Mouse (Mus musculus) brain, embryonic 14.5 days (tissue): ENCODE data around the gene Il10. TPM values are rescaled to one million over a fixed set of nuclear protein-coding genes. Genes with fewer than 3 reads are reported as not detected.

Experiments used
- DNase-seq: peaks from one replicate; pipeline ENCODE4 v3.0.0-alpha.2; 2011; ENCODE audit warnings: low read depth
- CTCF ChIP-seq: fragments of 200-500 bp; IDR thresholded peaks from 2 replicates; pipeline ENCODE4 v1.5.1; 2012; ENCODE audit warnings: inconsistent platforms, mild to moderate bottlenecking, moderate library complexity, borderline replicate concordance; ENCODE audit not compliant: insufficient read depth, insufficient read length; ENCODE audit errors: extremely low read depth
- POLR2A ChIP-seq: fragments of 200-500 bp; IDR thresholded peaks from 2 replicates; pipeline ENCODE4 v1.6.1; 2012; ENCODE audit warnings: mild to moderate bottlenecking, inconsistent platforms, borderline replicate concordance; ENCODE audit not compliant: poor library complexity, insufficient read depth, insufficient read length, severe bottlenecking; ENCODE audit errors: extremely low read depth
- polyA plus RNA-seq: library from polyadenylated mRNA; depleted of rRNA; stranded (reverse); fragments of >200 nt; gene quantifications from 2 replicates; pipeline ENCODE4 v1.2.3, GENCODE M21; 2012

Gene Il10
- polyA plus RNA-seq, 1 experiment = not detected

DNA sequence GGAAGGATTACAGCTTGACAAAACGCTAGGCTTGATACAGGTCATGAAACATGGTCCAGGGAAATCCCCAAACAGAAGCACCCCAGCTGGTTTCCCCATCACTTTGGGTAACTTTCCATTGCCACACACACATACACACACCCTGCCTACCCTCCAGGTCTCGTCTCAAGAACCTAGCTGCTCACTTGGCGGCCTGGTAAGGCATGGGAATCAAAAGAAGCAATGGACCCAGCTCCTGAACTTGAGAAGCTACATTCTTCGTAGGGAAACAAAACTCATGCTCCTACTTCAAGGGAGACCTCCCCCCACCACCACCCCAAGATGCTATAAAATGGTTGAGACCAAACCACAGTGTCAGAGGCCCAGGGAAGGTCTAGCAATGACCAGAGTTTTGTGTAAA, 19.9 kb upstream of the Il10 start:
- TF ChIP-seq CTCF (no peak), POLR2A (no peak)
- no peak for DNase-seq

DNA sequence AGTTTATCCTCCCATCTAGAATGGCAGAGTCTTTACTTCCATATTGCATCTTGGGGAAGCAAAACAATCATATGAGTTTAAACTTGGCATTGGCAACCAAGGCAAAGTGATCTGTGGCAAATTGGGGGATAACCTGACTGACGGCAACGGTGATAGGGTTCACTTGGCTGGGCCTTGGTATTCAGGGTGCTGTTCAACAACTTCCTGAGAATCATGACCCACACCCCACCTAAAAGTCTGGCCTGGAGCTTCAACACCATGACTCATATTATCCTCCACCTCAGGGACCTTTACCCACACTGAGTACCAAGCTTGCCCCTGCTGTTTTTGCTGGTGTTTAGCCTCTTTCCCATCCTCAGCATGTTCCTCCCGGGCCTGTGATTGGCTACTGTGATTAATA, 19.3 kb upstream of the Il10 start:
- no peak for DNase-seq
- TF ChIP-seq CTCF (no peak), POLR2A (no peak)

GRCm38 (mm10) chr1:131002561-131002960, 17.1 kb upstream of the Il10 start:
- TF ChIP-seq CTCF (no peak), POLR2A (no peak)
- no peak for DNase-seq

- DNase-seq = peak; percentile 5
- TF ChIP-seq POLR2A (no peak), CTCF (no peak)
Measured at GRCm38 (mm10) chr1:131003037-131003922, 16.4 kb upstream of the Il10 start.

DNA sequence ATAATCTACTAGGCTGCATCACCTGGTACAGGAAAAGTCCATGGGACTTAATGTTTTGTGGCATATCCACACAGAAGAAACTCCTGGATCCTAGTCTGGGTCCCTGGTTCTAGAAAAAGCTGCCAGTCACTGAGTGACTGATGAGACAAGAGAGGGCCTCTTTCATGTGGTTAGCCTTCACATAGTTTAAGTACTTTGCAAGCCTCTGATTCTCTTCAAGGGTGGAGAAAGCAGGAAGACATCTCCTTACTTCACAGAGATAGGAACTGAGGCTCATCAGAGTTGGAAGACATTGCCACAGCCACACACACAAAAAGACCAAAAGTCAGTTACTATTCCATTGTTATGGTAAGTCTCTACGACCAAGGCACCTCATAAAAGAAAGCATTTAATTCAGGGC, 13.6 kb upstream of the Il10 start:
- DNase-seq = no peak
- TF ChIP-seq CTCF (no peak), POLR2A (no peak)

DNA sequence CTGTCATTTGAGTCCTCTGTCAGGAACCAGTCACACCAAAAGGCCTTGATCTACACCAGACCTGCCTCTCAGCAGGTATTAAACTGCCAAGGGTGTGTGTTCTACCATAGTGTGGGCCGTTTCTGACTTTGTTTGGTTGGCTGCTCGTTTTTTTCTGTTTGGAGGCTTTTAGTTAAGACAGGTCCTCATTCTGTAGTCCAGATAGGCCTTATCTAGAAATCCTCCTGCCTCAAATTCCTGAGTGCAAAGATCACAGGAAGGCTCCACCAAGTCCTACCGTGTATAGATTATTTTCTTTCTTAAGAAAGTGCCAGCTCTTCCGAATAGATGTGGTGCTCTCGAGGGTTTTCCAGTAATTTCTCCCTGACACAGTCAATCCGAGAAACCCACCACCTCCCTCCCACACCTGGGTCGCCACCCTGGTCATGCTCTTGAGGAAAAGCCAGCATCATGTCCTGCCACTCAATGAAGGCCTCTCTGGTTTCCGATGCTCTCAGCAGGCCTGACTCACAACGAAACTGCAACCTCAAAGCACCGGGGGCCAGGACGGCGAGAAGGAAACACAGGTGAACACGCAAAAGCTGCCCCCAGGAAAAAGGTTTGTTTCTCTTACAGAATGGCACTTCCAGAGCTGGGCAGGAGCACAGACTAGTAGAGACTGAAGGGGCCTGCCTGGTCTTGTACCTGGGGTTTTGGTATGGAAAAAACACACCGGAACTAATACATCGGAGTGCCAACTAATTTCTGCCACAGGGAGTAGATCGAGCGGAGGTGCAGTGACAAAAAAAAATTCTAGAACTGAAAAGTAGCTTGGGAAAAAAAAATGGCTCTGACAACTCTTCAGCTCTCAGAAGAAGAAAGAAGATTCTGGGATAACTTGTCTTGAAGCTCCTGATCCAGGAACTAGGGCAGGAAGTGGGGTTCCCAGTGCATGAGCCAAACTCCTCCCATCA, 9.2 kb upstream of the Il10 start:
- DNase-seq = no peak
- TF ChIP-seq CTCF (no peak), POLR2A (no peak)

DNA sequence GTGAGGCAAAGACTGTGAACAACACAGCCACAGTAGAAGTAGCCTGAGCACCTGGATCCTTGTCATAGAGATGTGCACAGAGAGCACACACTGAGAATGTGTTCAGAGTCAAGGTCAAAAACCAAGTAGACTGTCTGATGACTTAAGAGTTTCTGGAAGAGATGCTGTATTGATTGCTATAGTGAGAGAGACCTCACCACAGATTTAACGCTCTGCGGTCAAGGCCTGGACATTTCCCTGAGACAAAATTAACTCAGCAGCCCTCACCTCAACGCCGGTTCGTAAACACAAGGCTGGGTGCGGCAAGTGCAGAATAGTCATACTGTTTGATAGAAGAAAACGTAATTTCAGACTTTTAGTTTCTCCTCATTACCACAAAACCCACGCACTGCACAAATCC, 7.2 kb upstream of the Il10 start:
- TF ChIP-seq CTCF (no peak), POLR2A (no peak)
- no peak for DNase-seq

GRCm38 (mm10) chr1:131013926-131014325, 5.7 kb upstream of the Il10 start:
- no peak for TF ChIP-seq POLR2A
- TF ChIP-seq CTCF = no peak
- DNase-seq = no peak

DNA sequence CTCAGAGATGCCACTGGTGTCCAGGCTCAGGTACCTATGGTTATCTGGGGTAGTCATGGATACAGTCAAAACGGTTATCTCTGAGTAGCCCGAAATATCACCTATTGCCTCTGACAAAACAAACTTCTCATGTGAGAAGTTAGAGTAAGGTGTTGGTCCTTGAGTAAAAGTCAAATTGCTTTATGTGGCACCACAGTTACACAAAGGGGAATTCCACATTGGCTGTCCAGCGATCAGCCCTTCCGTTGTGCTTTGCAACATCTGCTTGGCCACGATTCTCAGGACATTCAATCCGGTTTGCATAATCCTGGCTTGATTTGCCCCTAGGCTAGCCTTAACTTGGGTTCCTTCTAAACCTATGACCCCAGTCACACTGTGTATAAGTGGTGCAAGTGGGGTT, 4.4 kb upstream of the Il10 start:
- no peak for DNase-seq
- TF ChIP-seq POLR2A (no peak), CTCF (no peak)

GRCm38 (mm10) chr1:131015879-131016278, 3.8 kb upstream of the Il10 start:
- DNase-seq = no peak
- TF ChIP-seq CTCF = no peak

- DNase-seq = no peak
Measured at GRCm38 (mm10) chr1:131020425-131021310, 1.0 kb downstream of the Il10 start.

GRCm38 (mm10) chr1:131021438-131021837, 1.8 kb downstream of the Il10 start:
- TF ChIP-seq POLR2A (no peak), CTCF (no peak)
- no peak for DNase-seq

More at GRCm38 (mm10) chr1:131020425-131021310, 1.0 kb downstream of the Il10 start:
- TF ChIP-seq POLR2A = no peak
- no peak for TF ChIP-seq CTCF
